Mouse (Mus musculus) ES-E14 (cell line): ENCODE results near the gene Magi1.

Experiments used
- CHD2 ChIP-seq: IDR thresholded peaks from 2 replicates; pipeline ENCODE4 v1.6.1; 2014; ENCODE audit warnings: mild to moderate bottlenecking, low read depth, low read length, inconsistent platforms
- HCFC1 ChIP-seq: IDR thresholded peaks from 2 replicates; pipeline ENCODE4 v1.6.1; 2012; ENCODE audit warnings: low read length, inconsistent platforms, borderline replicate concordance; ENCODE audit not compliant: insufficient read depth
- ZC3H11A ChIP-seq: IDR thresholded peaks from 2 replicates; pipeline ENCODE4 v1.6.1; 2012; ENCODE audit warnings: low read depth, mild to moderate bottlenecking, inconsistent platforms, low read length, borderline replicate concordance
- ZNF384 ChIP-seq: IDR thresholded peaks from 2 replicates; pipeline ENCODE4 v1.6.1; 2012; ENCODE audit warnings: low read depth, low read length, inconsistent platforms

GRCm38 (mm10) chr6:93739786-93740185, 543.9 kb downstream of the Magi1 start:
- TF ChIP-seq CHD2: no peak
- no peak for TF ChIP-seq ZC3H11A
- TF ChIP-seq ZNF384: no peak
- TF ChIP-seq HCFC1: no peak
